Mouse (Mus musculus) limb, embryonic 14.5 days (tissue): ENCODE data around the gene Nanog. TPM values are rescaled to one million over a fixed set of nuclear protein-coding genes. Genes with fewer than 3 reads are reported as not detected.

ENCODE experiments used
- ATAC-seq: fragments of 200-750 bp; cut with Nextera tagmentation; 2 replicates; pipeline ENCODE4 v1.8.0; 2017; ENCODE audit warnings: low read depth, moderate number of reproducible peaks, moderate TSS enrichment; ENCODE audit not compliant: low FRiP score
- DNase-seq: peaks from one replicate; pipeline ENCODE4 v3.0.0-alpha.2; 2015; ENCODE audit warnings: low spot score
- H3K27ac ChIP-seq: fragments of 300-500 bp; sonication (generic); replicated peaks from 2 replicates; pipeline ENCODE4 v1.5.1; 2014; ENCODE audit warnings: low read depth, mild to moderate bottlenecking, low read length, moderate library complexity, mixed read lengths
- H3K27me3 ChIP-seq: fragments of 300-500 bp; sonication (generic); 2 replicates; pipeline ENCODE4 v1.6.1; 2014; ENCODE audit warnings: low read length, mixed read lengths; ENCODE audit not compliant: control insufficient read depth, insufficient read depth
- H3K36me3 ChIP-seq: fragments of 300-500 bp; sonication (generic); 2 replicates; pipeline ENCODE4 v1.6.1; 2014; ENCODE audit warnings: mild to moderate bottlenecking, low read length, moderate library complexity, mixed read lengths; ENCODE audit not compliant: control insufficient read depth, insufficient read depth
- H3K4me1 ChIP-seq: fragments of 300-500 bp; sonication (generic); 2 replicates; pipeline ENCODE4 v1.6.1; 2014; ENCODE audit warnings: antibody characterized with exemption, low read length, mixed read lengths; ENCODE audit not compliant: control insufficient read depth, insufficient read depth
- H3K4me2 ChIP-seq: fragments of 300-500 bp; sonication (generic); replicated peaks from 2 replicates; pipeline ENCODE4 v1.6.1; 2014; ENCODE audit warnings: low read depth, mild to moderate bottlenecking, low read length, moderate library complexity; ENCODE audit not compliant: severe bottlenecking
- H3K4me3 ChIP-seq: fragments of 300-500 bp; sonication (generic); replicated peaks from 2 replicates; pipeline ENCODE4 v1.5.1; 2014; ENCODE audit warnings: low read length
- H3K9ac ChIP-seq: fragments of 300-500 bp; sonication (generic); 2 replicates; pipeline ENCODE4 v1.6.1; 2014; ENCODE audit warnings: mild to moderate bottlenecking, low read depth, low read length, moderate library complexity; ENCODE audit not compliant: severe bottlenecking
- H3K9me3 ChIP-seq: fragments of 300-500 bp; sonication (generic); 2 replicates; pipeline ENCODE4 v1.6.1; 2016; ENCODE audit warnings: low read length; ENCODE audit not compliant: control insufficient read depth
- POLR2A ChIP-seq: fragments of 200-500 bp; IDR thresholded peaks from 2 replicates; pipeline ENCODE4 v1.8.0; 2012; ENCODE audit warnings: inconsistent platforms, mild to moderate bottlenecking, moderate library complexity, borderline replicate concordance; ENCODE audit not compliant: insufficient read depth, insufficient read length; ENCODE audit errors: extremely low read depth
- WGBS: fragments of 180-500 bp; shearing (Covaris S2); extraction: QIAGEN DNeasy Blood & Tissue Kit; methylation state at CpG from one replicate; pipeline ENCODE4 v1.1.7; 2014; 5-methylcytosine and 5-hydroxymethylcytosine counted together
- polyA plus RNA-seq, 2 experiments: library from polyadenylated mRNA; depleted of rRNA in 1 of 2; stranded (reverse) in 1 of 2; unstranded in 1 of 2; fragments of >200 nt; fragmentation: Nextera tagmentation in 1 of 2; extraction: Ambion mirVana in 1 of 2; gene quantifications; 2 replicates each; pipeline versions ENCODE4 v1.2.1 to v1.2.3; 2012 to 2014

Gene Nanog
- polyA plus RNA-seq, 2 experiments: 0.21 to 0.47 TPM

DNA sequence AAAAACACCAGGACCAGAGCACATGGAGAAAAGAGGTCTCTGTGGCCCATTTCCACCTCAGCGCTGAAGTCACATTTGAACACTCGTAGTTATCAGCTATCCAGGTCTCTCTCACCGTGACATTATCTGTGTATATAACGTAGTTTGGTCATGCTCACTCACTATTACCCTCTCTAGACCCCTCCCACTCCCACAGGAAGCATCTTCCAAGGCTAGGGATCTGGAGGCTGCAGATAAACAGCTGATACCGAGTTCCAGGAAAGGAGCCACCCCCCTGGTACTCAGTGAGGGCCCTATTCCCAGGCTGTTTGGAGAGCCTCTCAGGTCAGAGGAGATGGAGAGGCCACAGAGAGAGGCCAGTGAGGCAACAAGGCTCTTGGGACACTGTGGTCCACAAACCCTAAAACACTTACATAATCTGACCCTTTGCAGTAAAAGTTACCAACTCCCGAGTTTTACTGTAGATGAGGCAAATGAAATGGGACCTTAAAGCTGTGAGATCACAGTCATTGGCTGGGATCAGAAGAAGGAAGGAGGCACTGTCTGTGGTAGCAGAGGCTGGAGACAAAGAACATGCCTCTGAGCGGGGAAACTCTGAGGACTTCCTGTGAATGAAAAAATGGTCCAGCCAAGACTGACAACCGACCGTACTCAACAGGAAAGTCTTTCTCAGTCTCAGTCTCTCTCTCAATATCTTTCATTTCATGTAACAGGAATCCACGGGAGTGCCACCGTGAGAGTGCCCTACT is 55.8 kb downstream of the Nanog start:
- Histone ChIP-seq H3K4me1 (peaks cover 26% of the 10 kb centered on the region), H3K4me2 (no peak overlapping the region), H3K4me3 (no peak overlapping the region), H3K9me3 (no peaks in the 10 kb centered on the region), H3K9ac (no peak overlapping the region), H3K27me3 (no peaks in the 10 kb centered on the region), H3K36me3 (no peaks in the 10 kb centered on the region), H3K27ac (no peak overlapping the region)
- WGBS: 66% methylated on average over 11 of the region's 11 CpGs
- no peak for DNase-seq
- no peak for TF ChIP-seq POLR2A
- ATAC-seq: no peak

DNA sequence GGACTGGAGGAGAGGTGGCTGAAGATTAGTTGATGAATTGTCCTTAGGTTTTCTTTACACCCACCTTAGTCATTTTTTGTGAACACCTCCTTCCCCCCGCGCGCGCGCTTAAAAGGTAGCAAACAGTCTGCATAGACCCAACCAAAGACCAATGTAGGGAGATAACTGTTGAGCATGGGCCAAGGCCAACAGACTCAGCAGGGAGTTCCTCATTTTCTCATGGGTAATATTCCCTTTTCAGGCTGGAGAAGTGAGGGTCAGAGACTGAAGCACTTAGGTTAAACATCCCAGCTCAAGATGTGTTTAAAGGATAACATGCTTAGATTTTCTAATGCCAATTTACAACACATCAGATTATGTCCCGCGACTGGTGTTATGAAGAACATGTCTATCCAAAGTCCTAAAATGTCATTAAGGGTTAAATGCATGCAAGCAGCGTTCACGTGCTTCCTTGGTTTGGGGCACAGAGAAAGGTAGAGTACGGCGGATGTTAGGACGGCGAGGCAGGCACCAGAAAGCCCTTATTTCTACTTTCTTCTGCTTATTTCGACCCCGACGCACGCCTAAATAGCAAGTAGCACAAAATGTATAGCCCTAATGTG is 56.7 kb downstream of the Nanog start:
- peak overlapping the region; percentile 48 for H3K4me3 ChIP-seq
- no peaks in the 10 kb centered on the region for H3K9me3 ChIP-seq
- DNase-seq (no peak), ATAC-seq (no peak)
- peaks cover 26% of the 10 kb centered on the region for H3K4me1 ChIP-seq
- H3K36me3 ChIP-seq: no peaks in the 10 kb centered on the region
- H3K27me3 ChIP-seq: no peaks in the 10 kb centered on the region
- 27% methylated on average over 17 of the region's 17 CpGs for WGBS
- peak overlapping the region; percentile 57 for H3K9ac ChIP-seq
- TF ChIP-seq POLR2A: no peak; the same call in 1 of the 2 replicates
- peak overlapping the region; percentile 73 for H3K27ac ChIP-seq
- H3K4me2 ChIP-seq: peak overlapping the region; percentile 85

Other genes starting within 250 kb of the Nanog start
- 28.4 and 43.3 TPM in 2 replicates for gene Rimklb, start 208.7 kb upstream of the Nanog start, polyA plus RNA-seq (2012; rRNA removed)
- gene Rimklb, start 208.7 kb upstream of the Nanog start, polyA plus RNA-seq (2014; fragmentation: Nextera tagmentation; extraction: Ambion mirVana): 18.2 and 27.2 TPM in 2 replicates
- 19.3 and 33.5 TPM in 2 replicates for gene Mfap5, start 201.6 kb upstream of the Nanog start, polyA plus RNA-seq (2012; rRNA removed)
- 35.6 and 47.3 TPM in 2 replicates for gene Mfap5, start 201.6 kb upstream of the Nanog start, polyA plus RNA-seq (2014; fragmentation: Nextera tagmentation; extraction: Ambion mirVana)
- gene Aicda, start 153.7 kb upstream of the Nanog start, polyA plus RNA-seq (2012; rRNA removed): 0.23 TPM in 2 replicates
- gene Aicda, start 153.7 kb upstream of the Nanog start, polyA plus RNA-seq (2014; fragmentation: Nextera tagmentation; extraction: Ambion mirVana): 0.19 and 0.50 TPM in 2 replicates
- 7.2 TPM in 2 replicates for gene Apobec1, start 105.0 kb upstream of the Nanog start, polyA plus RNA-seq (2012; rRNA removed)
- gene Apobec1, start 105.0 kb upstream of the Nanog start, polyA plus RNA-seq (2014; fragmentation: Nextera tagmentation; extraction: Ambion mirVana): 3.5 and 5.9 TPM in 2 replicates
- 0.20 and 0.24 TPM in 2 replicates for gene Gdf3, start 97.4 kb upstream of the Nanog start, polyA plus RNA-seq (2012; rRNA removed)
- gene Gdf3, start 97.4 kb upstream of the Nanog start, polyA plus RNA-seq (2014; fragmentation: Nextera tagmentation; extraction: Ambion mirVana): 0.11 and 0.21 TPM in 2 replicates
- gene Dppa3, start 81.1 kb upstream of the Nanog start, polyA plus RNA-seq (2012; rRNA removed): 0.10 TPM in 1 of 2 replicates, not detected in the other
- gene Dppa3, start 81.1 kb upstream of the Nanog start, polyA plus RNA-seq (2014; fragmentation: Nextera tagmentation; extraction: Ambion mirVana): not detected in 2 replicates
- 46.5 and 48.2 TPM in 2 replicates for gene Slc2a3, start 94.2 kb downstream of the Nanog start, polyA plus RNA-seq (2012; rRNA removed)
- gene Slc2a3, start 94.2 kb downstream of the Nanog start, polyA plus RNA-seq (2014; fragmentation: Nextera tagmentation; extraction: Ambion mirVana): 71.6 and 78.8 TPM in 2 replicates
- 13.4 and 15.1 TPM in 2 replicates for gene Foxj2, start 112.4 kb downstream of the Nanog start, polyA plus RNA-seq (2012; rRNA removed)
- 9.3 and 11.8 TPM in 2 replicates for gene Foxj2, start 112.4 kb downstream of the Nanog start, polyA plus RNA-seq (2014; fragmentation: Nextera tagmentation; extraction: Ambion mirVana)
- gene C3ar1, start 148.7 kb downstream of the Nanog start, polyA plus RNA-seq (2012; rRNA removed): 4.1 and 5.0 TPM in 2 replicates
- gene C3ar1, start 148.7 kb downstream of the Nanog start, polyA plus RNA-seq (2014; fragmentation: Nextera tagmentation; extraction: Ambion mirVana): 4.7 and 5.0 TPM in 2 replicates
- 49.3 and 54.9 TPM in 2 replicates for gene Necap1, start 167.0 kb downstream of the Nanog start, polyA plus RNA-seq (2012; rRNA removed)
- 58.3 and 58.9 TPM in 2 replicates for gene Necap1, start 167.0 kb downstream of the Nanog start, polyA plus RNA-seq (2014; fragmentation: Nextera tagmentation; extraction: Ambion mirVana)
- gene Clec4a1, start 214.4 kb downstream of the Nanog start, polyA plus RNA-seq (2012; rRNA removed): 3.4 and 3.8 TPM in 2 replicates
- gene Clec4a1, start 214.4 kb downstream of the Nanog start, polyA plus RNA-seq (2014; fragmentation: Nextera tagmentation; extraction: Ambion mirVana): 4.2 and 6.2 TPM in 2 replicates
- gene Clec4a3, start 245.0 kb downstream of the Nanog start, polyA plus RNA-seq (2012; rRNA removed): 1.3 and 1.4 TPM in 2 replicates
- gene Clec4a3, start 245.0 kb downstream of the Nanog start, polyA plus RNA-seq (2014; fragmentation: Nextera tagmentation; extraction: Ambion mirVana): 4.0 and 4.4 TPM in 2 replicates